Mouse (Mus musculus): ENCODE measurements around the gene Rnf222. TPM values are rescaled to one million over a fixed set of nuclear protein-coding genes. Genes with fewer than 3 reads are reported as not detected.

The Rnf222 gene
- under 1 TPM; 0.21 to 0.32 TPM for total RNA-seq (2021)

DNA sequence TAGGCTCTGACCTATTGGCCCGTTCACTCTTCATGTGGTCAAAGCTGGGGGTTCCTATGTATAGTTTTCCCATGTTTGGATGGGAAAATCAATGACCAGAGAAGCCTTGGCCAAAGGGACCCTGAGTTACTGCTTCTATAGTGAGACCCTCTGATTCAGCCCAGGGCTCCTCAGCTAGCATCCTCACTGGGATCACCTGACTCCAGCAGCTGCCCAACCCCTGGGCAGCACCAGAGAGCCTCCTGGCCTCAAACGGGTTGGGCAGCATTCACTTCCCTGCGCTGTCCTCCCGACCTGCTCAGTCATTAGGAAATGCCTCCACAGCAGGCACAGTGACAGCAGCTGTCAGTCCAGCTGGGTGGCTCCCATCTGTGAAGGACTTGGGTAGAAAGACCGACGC is at the start of gene Rnf222:
Gene Rnf222 (plus strand): TSS at position 301 of the 400 bp plus-strand sequence.
- DNase-seq = no peak

DNA sequence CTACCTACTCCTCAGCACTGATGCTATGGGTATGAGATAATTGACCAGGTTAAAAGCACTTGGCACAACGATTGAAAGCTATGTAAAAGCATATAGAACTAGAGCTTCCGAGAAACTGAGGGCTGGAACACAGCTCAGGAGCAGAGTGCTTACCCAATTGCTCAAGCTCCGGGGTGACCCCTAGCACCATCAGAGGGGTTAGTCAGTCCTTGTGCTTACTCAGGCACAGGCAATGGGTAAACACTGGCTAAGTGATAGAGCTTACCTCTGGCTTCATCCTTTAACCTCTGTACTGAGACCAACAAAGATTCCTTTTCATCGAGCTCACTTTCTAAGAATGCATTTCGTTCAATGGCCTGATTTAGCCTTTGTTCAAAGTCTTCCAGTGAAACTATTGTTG is 48.7 kb upstream of the Rnf222 start:
- no peak for DNase-seq

GRCm38 (mm10) chr11:68850862-68851261 is 37.5 kb upstream of the Rnf222 start:
- no peak for DNase-seq

DNA sequence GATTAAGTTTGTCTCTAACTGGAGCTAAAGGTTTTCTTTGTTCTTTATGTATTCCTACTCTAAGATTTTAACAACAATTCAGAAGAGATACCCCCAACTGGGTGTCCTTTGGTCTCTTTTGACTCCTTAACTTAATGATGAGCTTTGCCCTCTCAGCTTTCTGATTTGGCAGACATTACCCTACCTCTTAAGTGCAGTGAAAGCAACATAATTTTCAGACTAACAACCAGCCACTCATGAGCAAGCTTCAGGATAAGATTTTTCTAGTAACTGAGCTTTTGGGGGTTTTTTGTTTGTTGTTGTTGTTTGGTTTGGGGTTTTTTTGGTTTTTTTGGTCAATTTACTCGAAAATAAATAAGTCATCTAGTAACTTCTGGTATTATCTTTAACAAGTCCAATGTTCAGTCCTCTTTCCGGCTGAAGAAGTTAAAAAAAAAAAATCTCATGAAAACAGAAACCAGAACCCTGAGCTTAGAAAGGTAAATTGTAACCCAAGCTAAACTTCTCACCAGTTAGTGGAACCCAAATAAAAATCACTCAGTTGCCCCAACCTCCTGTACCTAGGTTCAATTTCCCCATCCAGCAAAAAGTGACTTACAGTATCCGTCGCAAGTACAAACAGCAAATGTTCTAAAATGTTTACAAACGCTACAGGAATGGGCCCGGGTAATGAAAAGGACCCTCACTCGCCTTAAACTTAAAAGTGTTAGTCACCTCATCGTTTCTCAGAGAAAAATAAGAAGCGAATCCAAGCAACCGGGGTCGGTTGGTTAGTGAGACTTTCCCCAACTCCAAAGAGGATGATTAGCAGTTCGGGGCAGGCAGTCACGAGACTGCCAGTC is 36.5 kb upstream of the Rnf222 start:
- no peak for DNase-seq

DNA sequence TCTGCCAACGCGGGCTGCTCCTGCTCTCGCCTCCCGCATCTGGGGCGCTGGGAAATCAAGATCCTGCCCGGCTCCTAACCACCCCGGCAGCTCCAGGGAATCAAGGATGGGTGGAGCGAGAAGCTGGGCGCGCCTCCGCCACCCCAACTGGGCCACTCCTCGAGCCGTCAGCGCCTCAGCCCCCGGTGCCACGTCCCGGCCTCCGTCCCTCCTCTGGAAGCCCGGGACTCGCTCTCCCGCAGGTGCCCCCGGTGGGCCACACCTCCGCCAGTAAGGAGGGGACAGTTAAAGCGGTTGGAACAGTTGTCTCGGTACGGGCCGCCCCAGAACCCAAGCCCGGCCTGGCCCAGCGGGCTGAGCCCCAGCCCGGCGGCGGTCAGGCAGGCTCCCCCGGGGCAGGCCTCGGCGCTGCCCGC is 35.9 kb upstream of the Rnf222 start:
- peak; percentile 81 for DNase-seq

DNA sequence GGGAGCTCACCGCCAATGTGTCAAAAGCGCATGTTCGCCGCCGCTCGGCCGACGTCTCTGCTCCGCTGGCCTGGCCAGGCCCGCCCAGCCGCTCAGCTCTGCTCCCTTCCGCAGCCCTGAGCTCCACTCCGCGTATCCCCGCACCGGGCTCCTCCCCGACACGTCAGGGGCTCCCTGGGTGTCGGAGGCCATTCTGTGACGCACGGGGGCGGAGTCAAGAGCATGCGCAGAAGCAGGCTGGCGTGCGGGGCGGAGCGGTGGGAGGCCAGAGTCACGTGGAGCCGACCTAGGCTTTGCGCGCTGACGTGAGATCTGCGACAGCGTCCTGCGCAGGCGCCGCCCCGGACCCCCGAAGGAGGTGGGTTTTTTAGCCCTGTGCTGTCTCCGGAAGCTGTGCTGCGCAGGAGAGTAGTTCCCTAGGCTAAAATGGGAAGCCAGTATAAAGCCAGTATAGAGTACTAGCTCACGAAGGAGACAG is 35.4 kb upstream of the Rnf222 start:
- DNase-seq = peak; percentile 100

GRCm38 (mm10) chr11:68853611-68854401 is 34.5 kb upstream of the Rnf222 start:
- DNase-seq = peak; percentile 54

- no peak for DNase-seq
Measured at GRCm38 (mm10) chr11:68854621-68855020, 33.7 kb upstream of the Rnf222 start.

- no peak for DNase-seq
Measured at GRCm38 (mm10) chr11:68857329-68857728, 31.0 kb upstream of the Rnf222 start.

DNA sequence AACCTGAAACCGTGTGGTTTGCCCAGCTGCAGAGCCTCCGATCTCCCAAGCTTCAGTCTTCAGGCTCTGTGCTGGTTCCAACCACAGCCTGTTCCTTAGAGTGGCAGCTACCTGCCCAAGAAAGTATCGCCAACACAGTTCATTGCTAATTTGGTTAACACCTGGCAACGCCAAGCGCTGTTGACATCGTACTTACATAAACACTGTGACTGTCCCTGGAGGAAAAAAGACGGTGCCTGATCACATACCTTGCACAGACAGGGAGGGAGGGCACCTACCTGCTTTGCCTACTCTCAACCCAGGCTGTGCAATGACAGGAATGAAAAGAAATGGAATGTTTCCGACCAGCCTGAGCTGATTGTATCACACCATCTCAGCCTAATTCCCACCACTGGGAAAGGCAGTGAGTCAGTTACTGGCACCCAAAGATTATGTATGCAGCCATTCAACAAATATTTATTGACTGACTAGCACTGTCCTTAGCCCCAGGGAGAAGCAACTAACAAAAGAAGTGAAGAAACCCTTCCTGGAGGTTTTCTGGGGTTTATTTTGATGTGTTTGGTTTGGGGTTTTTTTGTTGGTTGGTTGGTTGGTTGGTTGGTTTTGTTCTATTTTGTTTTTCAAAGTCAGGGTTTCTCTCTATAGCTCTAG is 28.3 kb upstream of the Rnf222 start:
- no peak for DNase-seq

- no peak for DNase-seq
Measured at GRCm38 (mm10) chr11:68862260-68862659, 26.1 kb upstream of the Rnf222 start.

DNA sequence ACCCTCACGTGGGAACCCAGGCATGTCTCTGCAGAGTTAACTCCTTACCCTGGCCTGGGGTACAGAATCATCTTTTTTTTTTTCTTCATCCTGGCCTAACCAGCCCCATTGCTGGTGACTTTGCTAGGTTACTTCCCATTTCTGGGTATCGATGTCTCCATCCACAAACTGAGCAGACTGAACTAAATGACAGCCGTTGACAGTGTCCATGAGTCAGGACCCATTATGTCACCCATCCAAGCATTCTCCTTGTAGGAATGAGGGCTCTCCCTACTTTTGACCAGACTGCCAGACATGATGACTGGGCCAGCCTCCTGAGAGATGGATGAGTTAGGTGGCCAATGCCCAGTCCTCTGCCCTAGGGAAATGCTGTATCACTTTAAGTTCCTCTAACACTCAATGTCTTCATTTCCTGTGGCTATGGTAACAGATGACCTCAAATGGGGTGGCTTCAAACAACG is 24.7 kb upstream of the Rnf222 start:
- no peak for DNase-seq

DNA sequence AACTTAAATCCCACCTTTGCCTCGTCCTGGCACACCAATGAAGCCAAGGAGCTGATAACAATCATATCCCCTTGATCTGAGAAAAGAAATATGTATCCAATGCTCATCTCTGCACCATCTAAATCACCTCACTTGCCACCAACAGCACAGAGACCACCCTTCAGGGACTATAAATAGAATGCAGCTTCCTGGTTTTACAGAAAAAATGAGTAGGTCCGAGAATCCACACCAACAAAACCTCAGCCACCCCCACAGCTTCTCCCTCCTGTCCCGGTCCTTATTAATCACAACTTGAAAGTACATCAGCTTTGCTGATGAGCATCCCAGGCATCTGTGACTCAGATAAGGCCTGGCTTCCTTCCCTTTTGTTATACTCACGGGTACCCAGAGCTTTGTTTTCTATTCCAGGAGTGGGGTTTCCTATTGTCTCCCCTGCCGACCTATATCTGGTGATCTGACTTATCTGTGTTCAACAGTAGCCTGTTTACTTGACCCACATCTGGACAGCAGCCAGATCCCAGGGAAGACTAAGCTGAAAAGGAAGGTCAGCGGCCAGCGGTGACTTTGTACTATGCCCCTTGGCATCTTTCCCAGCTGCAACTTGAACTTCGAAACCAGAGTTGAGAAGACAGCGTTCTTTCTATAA is 23.7 kb upstream of the Rnf222 start:
- peak; percentile 88 for DNase-seq

- DNase-seq = no peak
Measured at GRCm38 (mm10) chr11:68871277-68871676, 17.1 kb upstream of the Rnf222 start.

GRCm38 (mm10) chr11:68871748-68872147 is 16.6 kb upstream of the Rnf222 start, which contains the start of gene Ndel1:
Gene Ndel1 (minus strand): TSS chr11:68871858.
- peak; percentile 44 for DNase-seq

GRCm38 (mm10) chr11:68874841-68875240 is 13.5 kb upstream of the Rnf222 start:
- peak; percentile 80 for DNase-seq

- no peak for DNase-seq
Measured at GRCm38 (mm10) chr11:68878811-68879210, 9.5 kb upstream of the Rnf222 start.

- no peak for DNase-seq
Measured at GRCm38 (mm10) chr11:68882107-68882506, 6.2 kb upstream of the Rnf222 start.

GRCm38 (mm10) chr11:68883843-68884242 is 4.5 kb upstream of the Rnf222 start:
- DNase-seq = no peak

DNA sequence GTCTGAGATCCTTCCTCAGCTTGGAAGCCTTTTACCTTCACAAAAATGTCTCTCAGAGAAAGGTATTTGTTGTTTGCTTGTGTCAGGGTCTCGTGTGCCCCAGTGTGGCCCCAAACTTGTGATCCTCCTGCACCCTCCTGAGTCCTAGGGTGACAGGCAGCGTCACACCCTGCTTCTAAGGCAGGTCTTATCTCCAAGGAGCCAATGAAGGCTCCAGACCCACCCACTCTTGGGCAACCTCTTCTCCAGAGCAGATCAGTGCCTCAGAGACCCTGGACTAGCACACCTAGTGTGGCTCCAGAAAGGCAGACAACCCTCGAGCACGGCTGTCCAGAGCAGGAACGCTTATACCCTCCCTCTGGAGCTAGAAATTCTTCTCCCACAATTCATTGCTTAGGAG is 4.0 kb upstream of the Rnf222 start:
- no peak for DNase-seq

DNA sequence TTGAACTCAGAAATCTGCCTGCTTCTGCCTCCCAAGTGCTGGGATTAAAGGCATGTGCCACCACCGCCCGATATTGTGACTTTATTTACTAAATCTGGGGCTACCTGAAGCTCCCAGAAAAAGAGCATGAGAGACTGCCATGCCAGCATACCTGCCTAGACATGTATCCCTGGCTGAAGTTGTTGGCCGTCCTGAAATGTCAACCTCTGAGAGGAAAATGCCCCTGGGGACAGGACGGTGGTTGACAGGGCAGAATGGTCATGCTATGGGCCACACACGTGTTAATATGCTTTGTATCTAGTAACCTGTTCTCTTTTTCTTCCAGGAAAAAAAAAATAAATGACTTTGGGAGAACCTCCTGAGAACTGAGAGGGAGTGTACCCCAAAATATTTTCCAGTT is 2.3 kb upstream of the Rnf222 start:
- DNase-seq = no peak

DNA sequence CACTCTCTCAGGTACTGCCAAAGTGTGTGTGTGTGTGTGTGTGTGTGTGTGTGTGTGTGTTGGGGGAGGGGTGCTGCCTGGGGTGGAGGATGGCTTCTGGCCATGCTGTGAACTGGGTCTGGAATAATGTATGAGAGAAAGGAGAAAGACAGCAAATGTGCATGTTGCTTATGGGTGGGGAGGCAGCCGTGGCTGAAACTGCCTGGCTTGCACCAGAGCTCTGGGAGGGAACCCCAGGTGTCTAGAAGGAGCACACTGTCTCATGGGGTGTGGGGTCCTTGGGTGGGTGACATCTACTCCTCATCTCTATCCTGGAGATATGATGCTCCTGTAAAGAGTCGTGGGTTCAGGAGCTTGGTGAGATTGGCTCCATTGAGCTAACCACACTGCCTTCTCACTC is 300 bp downstream of the Rnf222 start:
- DNase-seq = no peak

Measured in heart, postnatal 4 days (tissue).